Mouse (Mus musculus) heart, postnatal 0 days (tissue): ENCODE measurements around the gene Rasgef1a.

ENCODE experiments used
- CTCF ChIP-seq: IDR thresholded peaks from 2 replicates; pipeline ENCODE4 v1.5.1; 2016; ENCODE audit warnings: antibody characterized with exemption, control low read depth, low read depth
- EP300 ChIP-seq: IDR thresholded peaks from 2 replicates; pipeline ENCODE4 v1.6.1; 2016; ENCODE audit warnings: antibody characterized with exemption, low read depth

DNA sequence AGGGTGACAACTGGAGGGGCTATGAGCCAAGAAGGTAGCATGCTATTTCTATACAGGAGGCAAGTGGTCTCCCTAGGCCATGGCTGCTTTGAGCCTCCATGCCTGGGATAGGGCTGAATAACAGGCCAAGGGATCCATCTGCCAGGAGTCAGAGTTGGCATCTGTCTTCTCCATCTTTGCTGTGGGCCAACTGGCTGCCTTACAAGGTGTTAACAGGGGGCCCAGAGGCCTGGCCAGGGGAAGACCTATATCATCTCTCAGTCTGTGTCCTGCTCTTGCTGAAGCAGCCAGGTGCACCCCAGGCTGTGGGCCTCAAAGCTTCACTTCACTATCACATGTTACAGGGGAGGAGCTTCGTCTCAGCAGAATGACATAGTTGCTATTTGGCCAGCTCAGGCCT is 60.9 kb downstream of the Rasgef1a start:
- no peak for TF ChIP-seq CTCF
- TF ChIP-seq EP300 = no peak
